In the genomic region with DNA sequence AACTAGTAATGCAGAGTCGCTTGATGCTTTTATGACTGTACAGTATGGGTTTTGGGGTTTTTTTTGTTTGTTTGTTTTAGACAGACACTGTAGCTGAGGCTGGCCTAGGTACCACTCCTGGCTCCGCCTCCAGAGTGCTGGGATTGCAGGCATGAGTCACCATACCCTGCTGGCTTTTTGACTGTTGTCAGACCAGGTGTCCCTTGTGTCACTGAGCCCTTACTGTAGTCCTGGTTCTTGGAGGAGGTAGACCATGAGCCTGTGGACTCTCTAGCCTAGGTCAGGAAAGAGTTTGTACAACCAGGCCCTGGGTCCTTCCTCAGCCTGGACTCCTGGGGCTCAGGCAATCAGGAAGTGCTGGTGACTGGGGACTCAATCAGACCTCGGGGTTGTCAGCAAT, we compare ENCODE assay signal across 12 mouse cellular contexts. TPM values are rescaled to one million over a fixed set of nuclear protein-coding genes. Genes with fewer than 3 reads are reported as not detected.
A peak's percentile ranks its signal among the peaks of the same experiment; 100 is the strongest.
DNase-seq lines count a peak whose midpoint lies in the region; ATAC-seq and TF ChIP-seq lines count a peak whose summit lies in the region.
"Had no signal": no experiment of that assay in that cellular context is flagged by ENCODE, and none has a peak within 500 bp of the region (broad histone marks: within the 10 kb centered on the region; RNA-seq: fewer than 3 reads in every experiment).

No protein-coding gene starts in this region.

- no peak for TF ChIP-seq CTCF in kidney, adult 2 months (conservative IDR thresholded peaks at IDR 0.05; ENCODE audit: insufficient read depth, insufficient read length, low read depth, low read length)

- H3K27ac ChIP-seq in limb, embryonic 11.5 days (replicated peaks; ENCODE audit: low read depth, low read length) = peak overlapping the region; percentile 42; the same call in 1 of the 2 replicates
- no peak overlapping the region for H3K27ac ChIP-seq in kidney, adult 2 months (ENCODE audit: insufficient read depth, low read depth, low read length)

- 69% methylated on average over 3 of the region's 3 CpGs for WGBS in limb, embryonic 11.5 days
- 70% methylated on average over 3 of the region's 3 CpGs for WGBS in kidney, adult 2 months

- no peak for TF ChIP-seq POLR2A in kidney, adult 2 months (IDR thresholded peaks at IDR 0.05; ENCODE audit: low read depth, low read length)

- ATAC-seq in limb, embryonic 11.5 days (ENCODE audit: insufficient number of reproducible peaks, low FRiP score, low TSS enrichment, low read depth) = no peak
- ATAC-seq: activated CD4-positive, CD25-positive, alpha-beta regulatory T cell, adult 4 months had no signal

- peaks cover 2% of the 10 kb centered on the region; the same call in 1 of the 2 replicates for H3K36me3 ChIP-seq in limb, embryonic 11.5 days (ENCODE audit: control insufficient read depth, insufficient read depth, low read length)
- no peaks in the 10 kb centered on the region for H3K36me3 ChIP-seq in kidney, adult 2 months (ENCODE audit: control insufficient read depth, insufficient read depth, low read length)

- H3K4me3 ChIP-seq in limb, embryonic 11.5 days (ENCODE audit: low read depth, low read length) = no peak overlapping the region
- no peak overlapping the region for H3K4me3 ChIP-seq in kidney, adult 2 months (ENCODE audit: insufficient read depth, low read depth, low read length)

- peaks cover 31% of the 10 kb centered on the region for H3K4me1 ChIP-seq in limb, embryonic 11.5 days (ENCODE audit: control insufficient read depth, insufficient read depth, low read length)
- peaks cover 19% of the 10 kb centered on the region for H3K4me1 ChIP-seq in kidney, adult 2 months (ENCODE audit: control insufficient read depth, insufficient read depth, low read length)

- no peaks in the 10 kb centered on the region for H3K9me3 ChIP-seq in limb, embryonic 11.5 days (ENCODE audit: control insufficient read depth, low read length)

- DNase-seq in cerebellum, adult 9-10 months = peak; percentile 70
- DNase-seq in cerebellum, adult 11 months = no peak
- peak; percentile 44 for DNase-seq in 416B (ENCODE audit: low read depth)
- DNase-seq in cerebellum, adult 9-11 months = peak; percentile 62
- no peak for DNase-seq in limb, embryonic 11.5 days (ENCODE audit: low spot score)
- no peak for DNase-seq in kidney, adult 2 months
- DNase-seq in right cerebral cortex, adult 2 months (ENCODE audit: low spot score in 2 of 2) = no peak
- no peak for DNase-seq in right cerebral cortex, adult 18-20 months
- DNase-seq: layer of hippocampus, postnatal 36 days; thymus, adult 18-20 months had no signal

- H3K9ac ChIP-seq in limb, embryonic 11.5 days (ENCODE audit: low read length) = no peak overlapping the region

- H3K4me2 ChIP-seq in limb, embryonic 11.5 days (ENCODE audit: low read depth, severe bottlenecking) = no peak overlapping the region

- no peaks in the 10 kb centered on the region for H3K27me3 ChIP-seq in limb, embryonic 11.5 days (ENCODE audit: control insufficient read depth, insufficient read depth, low read length)
- no peaks in the 10 kb centered on the region for H3K27me3 ChIP-seq in kidney, adult 2 months (replicated peaks; ENCODE audit: control insufficient read depth, insufficient read depth, low read length)

RNA-seq across cellular contexts. Expression of gene Itgb5, which starts 7.7 kb away (rescaled TPM):
- polyA plus RNA-seq in limb, embryonic 11.5 days (2014; fragmentation: Nextera tagmentation; extraction: Ambion mirVana) = 64.9 and 65.8 TPM in 2 replicates
- 145 TPM in 2 replicates for polyA plus RNA-seq in kidney, adult 2 months (2012; rRNA removed)

RNA-seq across cellular contexts. Expression of gene Muc13, which starts 43.4 kb away (rescaled TPM):
- polyA plus RNA-seq in limb, embryonic 11.5 days (2014; fragmentation: Nextera tagmentation; extraction: Ambion mirVana) = 0.15 and 0.28 TPM in 2 replicates
- 0.10 and 0.11 TPM in 2 replicates for polyA plus RNA-seq in kidney, adult 2 months (2012; rRNA removed)
- polyA plus RNA-seq: heart, postnatal 0 days had no signal

Comparison
In these comparisons a context has a peak if more than half of its experiments do, and no peak if none do; other contexts are left out.
1. DNase-seq: peak in cerebellum, adult 9-10 months (single experiment), 416B (single experiment) and cerebellum, adult 9-11 months (single experiment); none in cerebellum, adult 11 months (single experiment), limb, embryonic 11.5 days (single experiment), kidney, adult 2 months (single experiment), right cerebral cortex, adult 2 months (0 of 2) and right cerebral cortex, adult 18-20 months (single experiment).